ENCODE assay signal across 9 mouse cellular contexts in genomic region chr2:125781006-125781405, GRCm38 (mm10). TPM values are rescaled to one million over a fixed set of nuclear protein-coding genes. Genes with fewer than 3 reads are reported as not detected.
DNase-seq lines count a peak whose midpoint lies in the region; ATAC-seq lines count a peak whose summit lies in the region.
"Had no signal": no experiment of that assay in that cellular context is flagged by ENCODE, and none has a peak within 500 bp of the region (broad histone marks: within the 10 kb centered on the region; RNA-seq: fewer than 3 reads in every experiment).

No protein-coding gene starts in this region.

- intact Hi-C loops in left cerebral cortex, postnatal 4 days (cut with DNase I): no loop called here

- peaks cover 39% of the 10 kb centered on the region for H3K4me1 ChIP-seq in kidney, embryonic 15.5 days
- H3K4me1 ChIP-seq in brown adipose tissue, adult 24 weeks (ENCODE audit: control insufficient read depth, insufficient read depth, insufficient read length, low read length): peaks cover 6% of the 10 kb centered on the region
- H3K4me1 ChIP-seq in forebrain, embryonic 16.5 days (replicated peaks; ENCODE audit: control insufficient read depth, insufficient read depth, low read length): peaks cover 15% of the 10 kb centered on the region
- H3K4me1 ChIP-seq in midbrain, embryonic 13.5 days (replicated peaks): peaks cover 29% of the 10 kb centered on the region

- no peak for DNase-seq in kidney, postnatal 10 days
- DNase-seq in layer of hippocampus, postnatal 14 days (ENCODE audit: low spot score in 2 of 2): no peak
- DNase-seq in right cerebral cortex, adult 18-20 months: no peak
- DNase-seq in left cerebral cortex, postnatal 4 days: no peak
- DNase-seq: gastrocnemius, postnatal 36 days had no signal

- H3K9ac ChIP-seq in kidney, embryonic 15.5 days: peak overlapping the region; percentile 89; the same call in 1 of the 2 replicates
- H3K9ac ChIP-seq in forebrain, embryonic 16.5 days (replicated peaks; ENCODE audit: low read depth, low read length): no peak overlapping the region
- H3K9ac ChIP-seq in midbrain, embryonic 13.5 days (replicated peaks): peak overlapping the region; percentile 85

- H3K4me2 ChIP-seq in kidney, embryonic 15.5 days: peak overlapping the region; percentile 63
- H3K4me2 ChIP-seq in forebrain, embryonic 16.5 days (ENCODE audit: low read length): peak overlapping the region; percentile 65; the same call in 1 of the 2 replicates
- H3K4me2 ChIP-seq in midbrain, embryonic 13.5 days (replicated peaks): peak overlapping the region; percentile 64

- ATAC-seq in kidney, embryonic 15.5 days (replicated peaks; ENCODE audit: low FRiP score): no peak
- no peak for ATAC-seq in forebrain, embryonic 16.5 days
- no peak for ATAC-seq in midbrain, embryonic 13.5 days

- 50% methylated on average over 2 of the region's 2 CpGs for WGBS in kidney, embryonic 15.5 days
- 65% methylated on average over 2 of the region's 2 CpGs for WGBS in forebrain, embryonic 16.5 days
- 80% methylated on average over 2 of the region's 2 CpGs for WGBS in midbrain, embryonic 13.5 days

- H3K9me3 ChIP-seq in kidney, embryonic 15.5 days (replicated peaks): no peaks in the 10 kb centered on the region
- no peaks in the 10 kb centered on the region for H3K9me3 ChIP-seq in forebrain, embryonic 16.5 days (ENCODE audit: control insufficient read depth, low read length)
- H3K9me3 ChIP-seq in midbrain, embryonic 13.5 days: no peaks in the 10 kb centered on the region

- H3K27ac ChIP-seq in kidney, embryonic 15.5 days: no peak overlapping the region
- no peak overlapping the region for H3K27ac ChIP-seq in brown adipose tissue, adult 24 weeks (replicated peaks; ENCODE audit: low read depth, low read length)
- no peak overlapping the region for H3K27ac ChIP-seq in forebrain, embryonic 16.5 days (ENCODE audit: low read length)
- H3K27ac ChIP-seq in midbrain, embryonic 13.5 days: no peak overlapping the region

- H3K4me3 ChIP-seq in kidney, embryonic 15.5 days (replicated peaks): peak overlapping the region; percentile 97
- H3K4me3 ChIP-seq in brown adipose tissue, adult 24 weeks (ENCODE audit: insufficient read depth, low read depth, low read length): 0 out of 2 replicates have a peak overlapping the region, but pooled peaks have one; percentile 35
- H3K4me3 ChIP-seq in forebrain, embryonic 16.5 days (replicated peaks; ENCODE audit: low read length): no peak overlapping the region
- peak overlapping the region; percentile 66; the same call in 1 of the 2 replicates for H3K4me3 ChIP-seq in midbrain, embryonic 13.5 days (replicated peaks)

- 0 out of 2 replicates have a peak, but pooled peaks cover 6% of the 10 kb centered on the region for H3K36me3 ChIP-seq in kidney, embryonic 15.5 days
- no peaks in the 10 kb centered on the region for H3K36me3 ChIP-seq in forebrain, embryonic 16.5 days (ENCODE audit: control insufficient read depth, insufficient read depth)
- H3K36me3 ChIP-seq in midbrain, embryonic 13.5 days: no peaks in the 10 kb centered on the region

- no peaks in the 10 kb centered on the region for H3K27me3 ChIP-seq in kidney, embryonic 15.5 days
- no peaks in the 10 kb centered on the region for H3K27me3 ChIP-seq in forebrain, embryonic 16.5 days (replicated peaks; ENCODE audit: control insufficient read depth, insufficient read depth, low read length)
- 0 out of 2 replicates have a peak, but pooled peaks cover 4% of the 10 kb centered on the region for H3K27me3 ChIP-seq in midbrain, embryonic 13.5 days

RNA-seq across cellular contexts. Expression of gene Secisbp2l, which starts 1.7 kb away (rescaled TPM):
- 19.0 and 19.6 TPM in 2 replicates for polyA plus RNA-seq in kidney, embryonic 15.5 days (2015; fragmentation: Nextera tagmentation; extraction: Ambion mirVana)
- polyA plus RNA-seq in brown adipose tissue, adult 24 weeks (2012; ENCODE audit: insufficient read depth, insufficient read length, missing spikeins): 31.7 and 36.6 TPM in 2 replicates
- 32.2 and 35.3 TPM in 2 replicates for polyA plus RNA-seq in forebrain, embryonic 16.5 days (2015; fragmentation: Nextera tagmentation; extraction: Ambion mirVana)
- polyA plus RNA-seq in midbrain, embryonic 13.5 days (2015; fragmentation: Nextera tagmentation; extraction: Ambion mirVana): 30.4 and 31.2 TPM in 2 replicates
- 100 to 1,000 TPM; 114 to 121 TPM for total RNA-seq in layer of hippocampus, postnatal 14 days (2021)
- total RNA-seq in left cerebral cortex, postnatal 4 days (2021): 10 to 100 TPM; 79.1 to 79.8 TPM

RNA-seq across cellular contexts. Expression of gene Shc4, which starts 57.1 kb away (rescaled TPM):
- polyA plus RNA-seq in kidney, embryonic 15.5 days (2015; fragmentation: Nextera tagmentation; extraction: Ambion mirVana): 1.2 and 1.3 TPM in 2 replicates
- polyA plus RNA-seq in brown adipose tissue, adult 24 weeks (2012; ENCODE audit: insufficient read depth, insufficient read length, missing spikeins): not detected in 2 replicates
- 1.5 and 2.0 TPM in 2 replicates for polyA plus RNA-seq in forebrain, embryonic 16.5 days (2015; fragmentation: Nextera tagmentation; extraction: Ambion mirVana)
- polyA plus RNA-seq in midbrain, embryonic 13.5 days (2015; fragmentation: Nextera tagmentation; extraction: Ambion mirVana): 1.7 and 1.9 TPM in 2 replicates
- 1 to 10 TPM; 5.8 to 7.3 TPM for total RNA-seq in layer of hippocampus, postnatal 14 days (2021)
- total RNA-seq in left cerebral cortex, postnatal 4 days (2021): 1 to 10 TPM; 5.3 to 5.6 TPM
